Mouse (Mus musculus) CH12.LX (cell line): ENCODE data around the gene Hcrtr2. TPM values are rescaled to one million over a fixed set of nuclear protein-coding genes. Genes with fewer than 3 reads are reported as not detected.

Experiments used
- DNase-seq: peaks from one replicate; pipeline ENCODE4 v3.0.0-alpha.2; 2013; ENCODE audit errors: extremely low read depth
- H3K27ac ChIP-seq: 2 replicates; pipeline ENCODE4 v1.5.1; 2012; ENCODE audit warnings: low read depth, mild to moderate bottlenecking, control low read depth, moderate library complexity; ENCODE audit not compliant: insufficient read depth
- H3K27me3 ChIP-seq: replicated peaks from 2 replicates; pipeline ENCODE3; 2012; ENCODE audit warnings: inconsistent platforms
- H3K36me3 ChIP-seq, 2 experiments: replicated peaks in 1 of 2; 2 replicates each; pipeline versions ENCODE3 to v1.6.1; 2012; ENCODE audit warnings: inconsistent platforms in 1 of 2, low read length in 1 of 2, mild to moderate bottlenecking in 1 of 2, mixed read lengths in 1 of 2, moderate library complexity in 1 of 2; ENCODE audit not compliant: control insufficient read depth in 1 of 2, insufficient read depth in 1 of 2
- H3K4me1 ChIP-seq, 2 experiments: 2 replicates each; pipeline ENCODE4 v1.6.1; 2012; ENCODE audit warnings: inconsistent platforms in 1 of 2, moderate library complexity in 1 of 2; ENCODE audit not compliant: insufficient read depth in 2 of 2, control insufficient read depth in 1 of 2
- H3K4me2 ChIP-seq: 2 replicates; pipeline ENCODE4 v1.6.1; 2012; ENCODE audit warnings: low read depth, mild to moderate bottlenecking, control low read depth; ENCODE audit not compliant: poor library complexity, insufficient read depth, severe bottlenecking
- H3K4me3 ChIP-seq, 3 experiments: fragments of 150-350 bp in 1 of 3; sonication (generic) in 1 of 3; replicated peaks in 1 of 3; 2 replicates each; pipeline versions ENCODE3 to v1.5.1; 2011 to 2012; ENCODE audit warnings: low read depth in 2 of 3, low read length in 2 of 3, mild to moderate bottlenecking in 2 of 3, moderate library complexity in 2 of 3, control low read depth in 1 of 3, improper control_type of control experiment in 1 of 3, inconsistent platforms in 1 of 3, mixed read lengths in 1 of 3; ENCODE audit not compliant: poor library complexity in 1 of 3
- H3K79me2 ChIP-seq: replicated peaks from 2 replicates; pipeline ENCODE4 v1.6.1; 2012; ENCODE audit warnings: mild to moderate bottlenecking, moderate library complexity; ENCODE audit not compliant: control insufficient read depth, poor library complexity, insufficient read depth, severe bottlenecking; ENCODE audit errors: extremely low read depth
- H3K9ac ChIP-seq: 2 replicates; pipeline ENCODE4 v1.6.1; 2012; ENCODE audit warnings: low read depth, mild to moderate bottlenecking, control low read depth, moderate library complexity; ENCODE audit not compliant: insufficient read depth
- H3K9me3 ChIP-seq: replicated peaks from 2 replicates; pipeline ENCODE3; 2012; ENCODE audit warnings: low read length, inconsistent platforms, mixed read lengths
- USF1 ChIP-seq: IDR thresholded peaks from 2 replicates; pipeline ENCODE4 v1.6.1; 2014; ENCODE audit warnings: low read depth, mild to moderate bottlenecking, inconsistent platforms, low read length, improper control_type of control experiment
- dilution Hi-C: fragments of 300-500 bp; cut with MboI; formaldehyde crosslinking; loops from 2 replicates; pipeline ENCODE4 v1.14.3; 2020; ENCODE audit warnings: low sequenced_read_pairs; ENCODE audit not compliant: extremely low pct_unique_long_range_greater_than_20kb, extremely low pct_ligation_motif_present
- in situ Hi-C: fragments of 300-500 bp; cut with MboI; formaldehyde crosslinking; loops from 3 replicates; pipeline ENCODE4 v1.14.3; 2019; ENCODE audit warnings: low sequenced_read_pairs, low pct_ligation_motif_present, low pct_unique_long_range_greater_than_20kb, mixed read lengths
- polyA plus RNA-seq: library from polyadenylated mRNA; unstranded; fragments of >175 nt; gene quantifications from 2 replicates; pipeline ENCODE4 v1.2.1, GENCODE M21; 2012; ENCODE audit warnings: low read depth; ENCODE audit not compliant: insufficient read length
- total RNA-seq, 2 experiments: library from RNA; depleted of rRNA; stranded (reverse); fragments of 300-350 nt in 1 of 2; fragments of >200 nt in 1 of 2; gene quantifications; 2 replicates each; pipeline ENCODE4 v1.2.3; 2012 to 2014

Gene Hcrtr2
- total and polyA plus RNA-seq, 3 experiments, result not detected

- H3K4me1 ChIP-seq, result no peaks in the 10 kb centered on the region
- H3K36me3 ChIP-seq, result no peaks in the 10 kb centered on the region
- H3K9ac ChIP-seq, result no peak overlapping the region
- no peak overlapping the region for H3K4me3 ChIP-seq
- H3K79me2 ChIP-seq, result no peaks in the 10 kb centered on the region
- H3K27ac ChIP-seq, result no peak overlapping the region
- dilution Hi-C loops (no loop called here), in situ Hi-C loops (no loop called here)
- no peak for DNase-seq
- no peak overlapping the region for H3K4me2 ChIP-seq
- no peak for TF ChIP-seq USF1
- no peaks in the 10 kb centered on the region for H3K9me3 ChIP-seq
- no peaks in the 10 kb centered on the region for H3K27me3 ChIP-seq
These were observed 144.4 kb downstream of the Hcrtr2 start for GRCm38 (mm10) chr9:76179221-76179620.

Other genes starting within 250 kb of the Hcrtr2 start
- not detected in 2 replicates for gene Gfral, start 110.2 kb downstream of the Hcrtr2 start, total RNA-seq (2012; rRNA removed)
- gene Gfral, start 110.2 kb downstream of the Hcrtr2 start, total RNA-seq (2014; rRNA removed), result not detected in 2 replicates
- gene Gfral, start 110.2 kb downstream of the Hcrtr2 start, polyA plus RNA-seq, result not detected in 2 replicates
- gene Fam83b, start 243.3 kb upstream of the Hcrtr2 start, total RNA-seq (2012; rRNA removed), result 0.08 TPM in 2 replicates
- gene Fam83b, start 243.3 kb upstream of the Hcrtr2 start, total RNA-seq (2014; rRNA removed), result 0.40 and 0.45 TPM in 2 replicates
- gene Fam83b, start 243.3 kb upstream of the Hcrtr2 start, polyA plus RNA-seq, result 0.41 and 0.60 TPM in 2 replicates